Mouse (Mus musculus) heart, postnatal 14 days (tissue): ENCODE data around the gene Pip5k1a. TPM values are rescaled to one million over a fixed set of nuclear protein-coding genes. Genes with fewer than 3 reads are reported as not detected.
"Not testable (repeated sequence)": the region's sequence is repeated elsewhere in the genome, so short reads cannot be mapped to it uniquely, and the experiment has no call there.

Experiments used
- DNase-seq, 2 experiments: peaks; one replicate each; pipeline ENCODE4 v3.0.0; 2021 to 2022
- intact Hi-C: fragments of 180-260 bp; cut with DNase I; formaldehyde crosslinking; loops from one replicate; pipeline ENCODE4 v1.15.1; 2025
- total RNA-seq, 2 experiments: library from RNA; stranded (reverse); gene quantifications; 2 replicates each; pipeline ENCODE4 v1.2.3; 2021

Pip5k1a gene
- total RNA-seq, 2 experiments from 2014 or later = 18.3 to 19.2 TPM

DNA sequence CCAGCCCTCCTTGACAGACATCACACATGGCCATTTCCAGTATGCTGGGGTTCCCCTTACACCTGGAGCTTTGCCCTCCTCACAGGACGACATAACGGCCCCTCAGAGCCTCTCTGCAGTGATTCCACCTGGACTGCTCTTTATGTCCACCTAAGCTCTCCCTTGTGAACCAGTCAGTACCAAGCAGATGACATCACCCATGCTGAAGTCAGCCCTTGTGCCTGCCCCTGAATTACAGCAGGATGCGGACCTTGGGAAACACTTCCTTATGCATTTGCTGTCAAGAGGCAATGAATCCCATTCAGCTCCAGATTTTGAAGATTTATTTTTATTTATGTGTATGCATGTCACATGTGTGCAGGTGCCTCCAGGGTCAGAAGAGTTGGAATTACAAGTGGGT is 58.8 kb downstream of the Pip5k1a start:
- DNase-seq = no peak
- intact Hi-C loops = no loop called here

DNA sequence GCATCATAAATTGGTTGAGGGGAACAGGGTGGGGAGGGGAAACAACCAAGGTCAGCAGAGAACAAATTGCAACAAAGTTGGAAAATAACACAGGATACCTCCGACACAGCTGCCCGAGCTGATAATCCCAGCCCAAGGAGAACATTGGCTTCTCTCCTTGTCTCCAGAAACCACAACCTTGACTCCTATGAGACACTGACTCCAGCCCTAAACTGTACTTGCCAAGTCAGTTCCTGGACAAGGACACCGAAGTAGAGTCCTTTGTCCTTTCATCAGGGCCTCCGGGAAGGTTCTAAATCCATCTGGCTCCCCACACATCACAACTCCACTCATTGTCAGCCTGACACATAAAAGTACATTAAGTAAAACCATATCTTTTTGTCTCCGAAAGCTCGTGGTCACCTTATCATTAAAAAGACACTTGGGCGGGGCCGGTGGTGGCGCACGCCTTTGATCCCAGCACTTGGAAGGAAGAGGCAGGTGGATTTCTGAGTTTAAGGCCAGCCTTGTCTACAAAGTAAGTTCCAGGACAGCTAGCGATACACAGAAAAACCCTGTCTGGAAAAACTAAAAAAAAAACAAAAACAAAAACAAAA is 60.2 kb downstream of the Pip5k1a start:
- intact Hi-C loops = no loop called here
- no peak for DNase-seq

- DNase-seq = no peak
- intact Hi-C loops = no loop called here
Observed at GRCm38 (mm10) chr3:95043251-95043650, 63.5 kb downstream of the Pip5k1a start.

DNA sequence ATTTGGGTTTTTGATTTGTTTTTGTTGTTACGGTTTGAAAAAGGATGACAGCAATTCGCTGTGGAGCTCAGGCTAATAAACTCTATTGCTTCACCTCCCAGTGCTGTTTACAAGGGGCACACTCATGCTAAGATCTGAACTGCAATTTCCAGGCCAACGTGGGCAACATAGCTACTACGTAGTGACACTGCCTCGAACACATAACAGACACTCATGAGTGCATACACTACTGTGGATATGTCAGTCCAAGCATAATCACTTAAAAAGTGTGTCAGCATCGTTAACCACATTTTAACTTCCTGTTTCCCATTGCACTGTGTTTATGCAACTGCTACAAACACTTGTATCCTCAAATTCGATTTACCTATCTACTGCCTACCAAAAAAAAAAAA is 63.9 kb downstream of the Pip5k1a start:
- intact Hi-C loops = no loop called here
- no peak for DNase-seq

- DNase-seq = peak; percentile 95 to 98
- intact Hi-C loops = no loop called here
Observed at GRCm38 (mm10) chr3:95042166-95042837, 64.4 kb downstream of the Pip5k1a start, which contains the start of gene Psmd4. Gene Psmd4, minus strand, starts transcription at chr3:95042614.

DNA sequence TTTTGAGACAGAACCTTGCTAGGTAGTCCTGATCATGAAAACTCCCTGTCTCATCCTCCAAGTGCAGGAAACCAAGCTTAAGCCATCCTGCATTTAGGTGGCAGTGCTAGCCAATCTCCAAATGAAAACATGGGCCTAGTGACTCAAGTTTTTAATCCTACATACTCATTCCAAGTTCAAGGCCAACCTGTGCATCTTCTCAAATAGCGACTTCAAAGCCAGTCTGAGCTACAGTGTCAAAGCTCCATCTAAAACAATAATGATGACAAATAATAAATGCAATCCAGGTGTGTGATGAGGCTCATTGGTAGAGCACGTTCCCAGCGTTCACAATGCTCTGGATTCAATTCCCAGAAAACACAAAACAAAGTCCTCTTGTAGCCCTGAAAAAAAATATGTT is 65.1 kb downstream of the Pip5k1a start:
- intact Hi-C loops = no loop called here
- no peak for DNase-seq

DNA sequence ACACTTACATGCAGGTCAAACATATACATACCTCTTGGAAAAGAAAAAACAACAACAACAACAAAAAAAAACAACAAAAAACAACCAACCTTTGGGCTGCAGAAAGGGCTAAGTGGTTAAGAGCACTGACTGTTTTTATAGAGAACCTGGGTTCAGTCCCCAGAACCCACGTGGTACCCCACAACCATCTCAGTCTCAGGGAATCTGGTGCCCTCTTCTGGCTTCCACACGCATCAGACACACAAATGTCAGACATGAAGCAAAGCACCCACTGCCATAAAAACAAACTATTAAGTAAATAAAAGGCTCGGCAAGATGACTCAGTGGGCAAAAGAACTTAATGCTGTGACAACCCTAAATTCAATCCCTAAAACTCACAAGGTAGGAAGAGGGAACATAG is 76.8 kb downstream of the Pip5k1a start:
- intact Hi-C loops = no loop called here
- no peak for DNase-seq

- intact Hi-C loops, DNase-seq: not testable (repeated sequence)
Observed at GRCm38 (mm10) chr3:95029291-95029827, 77.4 kb downstream of the Pip5k1a start.

DNA sequence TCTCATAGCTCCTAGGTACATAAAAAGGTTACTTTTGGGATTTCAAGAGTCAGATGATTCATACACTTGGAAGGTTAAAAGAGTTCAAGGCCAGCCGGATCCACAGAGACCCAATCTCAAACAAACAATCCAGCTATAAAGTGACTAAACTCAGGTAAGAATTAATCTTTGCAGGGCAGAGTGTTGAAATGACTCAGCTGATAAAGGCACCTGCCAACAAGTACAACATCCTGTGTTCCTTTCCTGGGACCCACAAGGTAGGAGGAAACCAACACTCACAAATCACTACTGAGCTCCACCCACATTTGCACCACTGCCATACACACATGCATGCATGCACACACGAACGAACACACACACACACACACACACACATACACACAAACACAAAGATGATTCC is 78.1 kb downstream of the Pip5k1a start:
- intact Hi-C loops = no loop called here
- DNase-seq = no peak

DNA sequence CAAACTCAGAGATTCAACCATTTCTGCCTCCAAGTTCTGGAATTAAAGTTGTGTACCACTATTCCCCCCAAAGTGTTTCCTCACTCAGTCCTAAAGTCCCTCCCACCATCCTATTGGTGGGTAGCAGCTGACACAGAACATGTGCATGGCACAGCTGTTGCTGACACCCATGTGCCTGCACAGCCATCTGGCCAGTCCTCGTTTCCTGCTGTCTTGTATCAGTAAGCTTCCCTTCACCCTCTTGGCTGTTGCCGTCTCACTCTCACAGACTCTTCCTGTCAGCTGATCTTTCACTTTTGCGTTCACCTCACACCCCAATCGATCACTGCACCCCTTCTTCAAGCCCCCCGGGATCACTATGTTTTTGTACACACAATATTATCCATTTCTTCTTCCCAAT is 79.0 kb downstream of the Pip5k1a start:
- intact Hi-C loops = no loop called here
- no peak for DNase-seq

GRCm38 (mm10) chr3:95027057-95027645 is 79.6 kb downstream of the Pip5k1a start:
- DNase-seq = no peak
- intact Hi-C loops = no loop called here

- no peak for DNase-seq
- intact Hi-C loops = no loop called here
Observed at GRCm38 (mm10) chr3:95025202-95025601, 81.5 kb downstream of the Pip5k1a start.

DNA sequence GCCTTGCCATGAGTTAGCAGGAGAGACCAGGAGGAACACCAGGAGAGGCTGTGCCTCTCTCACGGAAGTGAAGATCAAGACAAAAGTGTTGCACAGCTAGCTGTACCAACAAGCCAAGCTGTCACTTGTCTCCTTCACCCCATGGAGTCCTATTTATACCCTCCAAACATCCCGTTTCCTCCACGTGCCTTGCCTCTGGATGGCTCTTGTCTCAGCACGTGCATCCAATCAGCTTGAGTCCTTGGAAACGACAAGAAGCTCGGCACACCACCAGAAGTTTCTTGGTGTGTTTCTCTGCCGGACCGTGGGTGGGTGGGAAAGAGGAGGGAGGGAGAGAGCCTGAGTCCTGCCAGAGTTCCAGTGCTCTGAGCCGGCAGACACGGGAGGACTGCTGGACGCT is 82.2 kb downstream of the Pip5k1a start:
- intact Hi-C loops = no loop called here
- DNase-seq = peak; percentile 51 to 74

DNA sequence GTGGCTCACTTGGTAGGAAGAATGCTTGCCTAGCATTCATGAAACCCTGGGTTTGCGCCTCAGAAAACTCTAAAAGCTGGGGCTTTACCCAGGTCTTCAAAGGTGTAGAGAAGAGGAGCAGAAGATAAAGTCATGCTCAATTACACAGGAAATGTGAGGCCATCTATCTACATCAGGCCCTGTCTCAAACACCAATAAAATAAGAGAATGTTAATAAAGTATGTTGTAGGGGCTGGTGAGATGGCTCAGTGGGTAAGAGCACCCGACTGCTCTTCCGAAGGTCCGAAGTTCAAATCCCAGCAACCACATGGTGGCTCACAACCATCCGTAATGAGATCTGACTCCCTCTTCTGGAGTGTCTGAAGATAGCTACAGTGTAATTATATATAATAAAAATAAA is 85.8 kb downstream of the Pip5k1a start:
- intact Hi-C loops, DNase-seq: not testable (repeated sequence)

DNA sequence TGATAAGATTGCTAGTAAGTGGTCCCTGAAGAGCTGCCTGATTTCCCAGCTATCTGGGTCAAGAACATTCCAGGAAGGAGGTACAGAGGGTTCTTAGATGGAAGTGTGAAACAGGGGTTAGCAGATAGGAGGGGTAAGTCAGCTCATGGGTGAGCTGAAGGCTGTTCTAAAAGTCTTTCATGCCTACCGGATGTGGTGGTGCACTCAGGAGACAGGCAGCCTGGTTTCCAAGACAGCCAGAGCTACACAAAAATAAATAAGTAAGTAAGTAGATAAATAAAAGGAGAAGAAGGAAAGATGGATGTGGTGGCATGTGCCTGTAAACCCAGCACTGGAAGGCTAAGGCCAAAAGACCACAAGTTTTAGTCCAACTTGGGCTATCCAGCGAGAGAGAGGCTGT is 88.0 kb downstream of the Pip5k1a start:
- no peak for DNase-seq
- intact Hi-C loops = no loop called here

- no peak for DNase-seq
- intact Hi-C loops = no loop called here
Observed at GRCm38 (mm10) chr3:95016532-95017056, 90.1 kb downstream of the Pip5k1a start.

DNA sequence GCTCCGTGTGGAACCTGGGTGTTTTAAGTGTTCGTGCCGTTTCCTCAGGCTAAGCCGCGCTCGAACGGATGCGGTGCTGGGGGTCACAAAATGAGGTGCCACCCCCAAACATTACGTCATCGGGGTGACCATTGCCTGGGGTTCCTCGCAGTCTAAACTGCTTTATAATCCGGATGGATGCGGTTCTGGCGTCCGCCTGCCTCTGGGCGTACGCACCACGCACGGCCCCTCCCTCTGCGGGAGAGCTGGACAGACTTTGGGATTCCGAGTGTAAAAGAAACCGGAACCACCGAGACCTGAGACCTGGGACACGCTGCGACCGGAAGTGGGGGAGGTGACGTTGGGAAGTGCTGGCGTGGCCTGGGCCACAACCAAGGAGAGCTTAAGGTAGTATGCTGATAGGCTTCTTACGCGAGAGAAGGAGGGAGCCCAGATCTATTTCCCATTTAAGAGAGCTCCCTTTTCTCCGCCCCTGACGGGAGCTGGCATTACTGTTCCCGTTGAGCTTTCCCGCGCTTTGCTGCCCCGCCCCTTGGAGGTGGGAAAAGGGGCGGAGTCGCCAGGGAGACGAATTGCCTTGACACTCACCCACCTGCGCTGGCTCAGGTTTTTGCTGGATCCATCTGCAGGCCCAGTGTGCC is 90.7 kb downstream of the Pip5k1a start:
- intact Hi-C loops = no loop called here
- peak; percentile 91 to 93 for DNase-seq

DNA sequence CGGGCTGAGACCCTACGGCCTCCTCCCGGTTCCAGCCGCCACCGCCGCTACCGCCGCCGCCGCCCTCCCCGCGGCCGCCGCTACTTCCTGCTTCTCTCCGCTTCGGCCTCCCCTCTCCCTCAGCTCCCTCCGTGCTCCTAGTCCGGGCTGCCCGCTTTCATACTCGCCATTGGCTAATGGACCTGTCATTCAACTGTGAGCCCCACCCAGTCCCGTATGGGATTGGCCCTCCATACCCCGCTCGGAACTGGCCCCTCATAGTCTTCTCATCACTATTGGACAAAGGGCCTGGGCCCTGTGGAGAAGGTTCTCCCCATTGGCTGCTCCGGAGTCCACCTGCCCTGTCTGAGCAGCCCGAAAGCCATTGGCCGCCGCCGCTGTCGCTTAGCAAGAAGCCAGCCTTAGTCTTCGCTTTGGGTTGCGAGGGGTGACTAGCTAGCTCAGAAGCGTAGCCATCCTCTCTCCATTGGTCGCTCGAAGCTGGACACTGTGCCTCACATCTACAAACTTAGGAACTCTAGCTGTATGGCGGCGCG is 91.3 kb downstream of the Pip5k1a start, which contains the start of gene Zfp687:
Gene Zfp687 (minus strand): TSS at position 112 of the 536 bp plus-strand sequence.
- peak; percentile 98 to 99 for DNase-seq
- intact Hi-C loops = no loop called here

GRCm38 (mm10) chr3:95014428-95015151 is 92.1 kb downstream of the Pip5k1a start:
- intact Hi-C loops = no loop called here

More at GRCm38 (mm10) chr3:95014428-95015151, 92.1 kb downstream of the Pip5k1a start:
- peak; percentile 48 to 51 for DNase-seq
